8 mouse cellular contexts compared by ENCODE assay signal in genomic region chr16:75592671-75593500, GRCm38 (mm10). TPM values are rescaled to one million over a fixed set of nuclear protein-coding genes. Genes with fewer than 3 reads are reported as not detected.
DNase-seq lines count a peak whose midpoint lies in the region; ATAC-seq and TF ChIP-seq lines count a peak whose summit lies in the region.

Rbm11 (plus strand) TSS chr16:75592844.

- WGBS in hindbrain, embryonic 16.5 days, result under 1% methylated on average over 50 of the region's 55 CpGs

- no peak within 1 kb of the TSS for H3K27ac ChIP-seq in cortical plate, adult 2 months (ENCODE audit: insufficient read depth, low read length)
- H3K27ac ChIP-seq in gastrocnemius, adult 2 months, result no peak within 1 kb of the TSS
- H3K27ac ChIP-seq in hindbrain, embryonic 16.5 days (ENCODE audit: low read depth, low read length), result peak within 1 kb of the TSS; percentile 76

- no peak for TF ChIP-seq CTCF in cortical plate, adult 2 months (IDR thresholded peaks at IDR 0.05; ENCODE audit: extremely low read depth, insufficient read depth, low read length)
- no peak for TF ChIP-seq CTCF in gastrocnemius, adult 2 months (IDR thresholded peaks at IDR 0.05)

- H3K9ac ChIP-seq in hindbrain, embryonic 16.5 days (ENCODE audit: low read depth, low read length), result peak within 1 kb of the TSS; percentile 80

- DNase-seq in gastrocnemius, adult 2 months, result peak; percentile 84
- DNase-seq in left cerebral cortex, adult 18-20 months (ENCODE audit: low spot score in 2 of 2), result peak; percentile 78 to 84
- DNase-seq in lung, postnatal 4 days, result peak; percentile 82 to 83
- peak; percentile 86 for DNase-seq in retina, postnatal 1 day
- DNase-seq in thymus, postnatal 4 days, result peak; percentile 85

- no peaks in the 10 kb centered on the region; the same call in 1 of the 2 replicates for H3K4me1 ChIP-seq in cortical plate, adult 2 months (ENCODE audit: control insufficient read depth, insufficient read depth, low read length)
- no peaks in the 10 kb centered on the region for H3K4me1 ChIP-seq in hindbrain, embryonic 16.5 days (ENCODE audit: control insufficient read depth, insufficient read depth, low read depth, low read length)

- peak; percentile 65; the same call in 1 of the 2 replicates for TF ChIP-seq POLR2A in cortical plate, adult 2 months (IDR thresholded peaks at IDR 0.05; ENCODE audit: extremely low read depth, insufficient read depth, low read length)

- H3K9me3 ChIP-seq in hindbrain, embryonic 16.5 days (ENCODE audit: control insufficient read depth, low read length), result no peaks in the 10 kb centered on the region

- peak; percentile 79 for ATAC-seq in activated CD4-positive, CD25-positive, alpha-beta regulatory T cell, adult 4 months
- peak; percentile 98 for ATAC-seq in hindbrain, embryonic 16.5 days

- H3K27me3 ChIP-seq in hindbrain, embryonic 16.5 days (replicated peaks; ENCODE audit: control insufficient read depth, insufficient read depth, low read length), result no peaks in the 10 kb centered on the region

- no peaks in the 10 kb centered on the region for H3K36me3 ChIP-seq in hindbrain, embryonic 16.5 days (ENCODE audit: control insufficient read depth, insufficient read depth, low read length)

- peak within 1 kb of the TSS; percentile 84 for H3K4me3 ChIP-seq in cortical plate, adult 2 months (ENCODE audit: insufficient read depth, low read length)
- H3K4me3 ChIP-seq in gastrocnemius, adult 2 months, result peak within 1 kb of the TSS; percentile 87
- peak within 1 kb of the TSS; percentile 61 for H3K4me3 ChIP-seq in hindbrain, embryonic 16.5 days (ENCODE audit: low read length)

- intact Hi-C loops in gastrocnemius, adult 2 months (cut with DNase I), result no loop called here

- H3K4me2 ChIP-seq in hindbrain, embryonic 16.5 days (ENCODE audit: low read length), result peak within 1 kb of the TSS; percentile 80

RNA-seq across cellular contexts. Expression of gene Rbm11, which starts in this region (rescaled TPM):
- 1 to 10 TPM; 1.1 to 1.7 TPM for polyA plus RNA-seq in activated CD4-positive, CD25-positive, alpha-beta regulatory T cell, adult 4 months (2017; shearing (Covaris generic))
- 4.8 TPM in 2 replicates for polyA plus RNA-seq in cortical plate, adult 2 months (2012; rRNA removed)
- total RNA-seq in gastrocnemius, adult 2 months (2021), result not detected
- 3.6 and 4.5 TPM in 2 replicates for polyA plus RNA-seq in hindbrain, embryonic 16.5 days (2015; fragmentation: Nextera tagmentation; extraction: Ambion mirVana)
- 1 to 10 TPM; 4.2 to 5.7 TPM for total RNA-seq in left cerebral cortex, adult 18-20 months (2021)

Comparison
In these comparisons a context has a peak if more than half of its experiments do, and no peak if none do; other contexts are left out.
1. RNA of gene Rbm11 (total RNA-seq): 4.2 to 5.7 TPM in left cerebral cortex, adult 18-20 months; not detected in gastrocnemius, adult 2 months; every median in the first group is over 4 times any median in the second.
2. Peak in DNase-seq and H3K4me3 ChIP-seq in gastrocnemius, adult 2 months; RNA of the gene not detected or under 1 TPM.
3. Peak in every context shown above with its lines, with median percentiles within 50 percentile points of each other: H3K4me3 ChIP-seq and DNase-seq.